Mouse (Mus musculus): ENCODE measurements around the gene Tor1aip1.
A peak's percentile ranks its signal among the peaks of the same experiment; 100 is the strongest.
"Not testable (repeated sequence)": the region's sequence is repeated elsewhere in the genome, so short reads cannot be mapped to it uniquely, and the experiment has no call there.

DNA sequence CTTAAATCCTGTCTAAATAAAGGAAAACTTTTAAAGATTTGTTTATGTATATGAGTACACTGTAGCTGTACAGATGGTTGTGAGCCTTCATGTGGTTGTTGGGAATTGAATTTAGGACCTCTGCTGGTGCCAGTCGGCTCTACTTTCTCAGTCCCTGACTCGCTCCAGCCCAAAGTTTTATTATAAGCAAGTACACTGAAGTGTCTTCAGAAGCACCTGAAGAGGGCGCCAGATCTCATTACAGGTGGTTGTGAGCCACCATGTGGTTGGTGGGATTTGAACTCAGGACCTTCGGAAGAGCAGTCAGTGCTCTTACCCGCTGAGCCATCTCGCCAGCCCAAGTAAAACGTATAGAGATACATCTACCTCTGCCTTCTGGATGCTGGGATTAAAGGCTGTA is 3.7 kb upstream of the Tor1aip1 start:
- TF ChIP-seq CTCF (IDR thresholded peaks at IDR 0.05; ENCODE audit: low read depth, low read length) = peak; percentile 18
- not testable (repeated sequence) for TF ChIP-seq POLR2A (IDR thresholded peaks at IDR 0.05; ENCODE audit: insufficient read depth, low read length); EP300 (IDR thresholded peaks at IDR 0.05; ENCODE audit: insufficient read depth, low read depth, low read length)
